Mouse (Mus musculus): ENCODE results near the gene Slc8a1.

Gene Slc8a1

DNA sequence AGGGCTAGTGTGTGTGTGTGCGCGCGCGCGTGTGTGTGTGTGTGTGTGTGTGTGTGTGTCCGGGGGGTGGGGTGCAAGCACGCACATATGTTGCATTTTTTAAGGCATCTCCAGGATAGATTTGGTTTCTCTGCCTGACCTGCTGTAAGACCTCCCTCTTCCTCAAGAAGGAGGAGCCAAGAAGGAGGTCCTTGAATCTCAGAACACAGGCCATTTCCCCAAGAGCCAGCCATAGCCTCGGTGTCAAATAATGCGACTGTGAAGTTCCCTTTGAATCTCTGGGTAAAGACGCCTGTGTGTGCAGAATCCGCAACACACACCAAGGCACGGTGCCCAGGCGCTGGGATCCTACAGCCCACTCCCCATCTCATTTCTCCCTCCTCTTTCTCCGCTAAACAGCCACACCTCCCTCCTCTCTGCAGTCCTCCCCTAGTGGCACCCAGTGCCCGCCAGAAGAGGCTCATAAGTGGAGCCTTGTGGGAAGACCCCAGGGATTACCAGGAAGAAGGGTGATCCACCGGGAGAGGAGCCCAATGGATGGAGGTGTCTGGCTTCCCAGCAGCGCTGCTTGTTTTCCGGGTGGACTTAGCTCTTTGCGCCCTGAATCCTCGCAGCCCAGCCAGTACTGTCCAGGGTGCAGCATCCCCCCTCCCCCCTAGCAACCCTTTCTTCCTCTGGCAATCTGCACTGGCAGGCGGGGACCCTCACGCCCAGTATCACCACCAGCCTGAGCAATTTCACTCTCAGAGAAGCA, 68.9 kb downstream of the Slc8a1 start:
- no peak for DNase-seq (ENCODE audit: low read depth)

DNA sequence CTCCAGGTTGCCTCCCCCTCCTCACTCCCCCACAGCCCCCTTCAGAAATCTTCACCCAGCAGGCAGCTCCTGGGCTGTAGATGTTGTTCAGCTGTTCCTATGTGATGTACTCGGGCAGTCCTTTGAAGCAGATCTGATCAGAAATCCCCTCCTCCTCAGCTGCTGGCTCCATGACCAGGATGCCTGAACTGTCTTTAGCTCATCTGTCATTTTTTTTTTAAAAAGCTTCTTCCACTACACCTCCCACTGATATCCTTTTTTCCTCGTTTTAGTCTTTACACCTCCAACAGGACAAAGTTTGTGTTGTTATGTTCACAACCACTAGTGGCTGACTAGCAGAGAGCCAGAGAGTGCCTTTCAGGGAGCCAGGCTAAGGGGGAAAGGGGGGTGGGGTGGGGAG, 69.7 kb downstream of the Slc8a1 start:
- no peak for DNase-seq (ENCODE audit: low read depth)

DNA sequence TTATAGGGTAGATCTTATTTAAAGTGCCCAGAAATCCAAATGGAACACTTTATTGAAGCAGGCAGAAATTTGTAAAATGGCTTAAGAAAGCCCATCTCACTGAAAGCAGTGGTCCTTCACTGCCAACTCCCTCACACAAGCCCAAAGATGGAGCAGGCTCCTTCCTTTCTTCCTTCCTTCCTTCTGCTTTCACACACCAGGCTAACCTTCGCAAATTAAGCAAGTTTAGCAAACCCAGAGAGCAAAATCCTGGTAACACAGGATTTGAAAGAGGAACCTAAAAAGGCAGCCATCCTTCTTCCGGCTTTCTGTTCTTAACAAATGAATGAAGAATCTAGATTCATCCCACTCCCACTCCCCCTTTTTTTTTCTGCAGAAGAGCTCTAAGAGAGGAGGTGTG, 70.2 kb downstream of the Slc8a1 start:
- DNase-seq (ENCODE audit: low read depth), result no peak

DNA sequence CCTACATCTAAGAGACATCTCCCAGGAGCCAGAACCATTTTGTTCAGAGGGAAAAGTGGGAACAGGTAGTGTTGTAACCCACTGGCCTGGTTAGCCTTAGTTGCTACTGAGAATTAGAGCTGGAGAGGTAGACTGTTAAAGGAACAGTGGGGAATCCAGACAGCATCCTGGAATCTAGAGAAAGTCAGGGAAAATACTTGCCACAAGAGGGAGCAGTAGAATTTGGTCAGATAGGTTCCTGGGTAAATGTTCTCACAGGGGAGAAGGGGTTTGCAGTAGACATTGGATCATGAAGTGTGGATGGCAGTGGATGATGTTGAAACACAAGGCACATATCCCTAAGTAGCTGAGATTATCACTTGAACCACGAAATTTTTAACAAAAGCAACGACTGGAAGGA, 71.6 kb downstream of the Slc8a1 start:
- DNase-seq (ENCODE audit: low read depth), result no peak

DNA sequence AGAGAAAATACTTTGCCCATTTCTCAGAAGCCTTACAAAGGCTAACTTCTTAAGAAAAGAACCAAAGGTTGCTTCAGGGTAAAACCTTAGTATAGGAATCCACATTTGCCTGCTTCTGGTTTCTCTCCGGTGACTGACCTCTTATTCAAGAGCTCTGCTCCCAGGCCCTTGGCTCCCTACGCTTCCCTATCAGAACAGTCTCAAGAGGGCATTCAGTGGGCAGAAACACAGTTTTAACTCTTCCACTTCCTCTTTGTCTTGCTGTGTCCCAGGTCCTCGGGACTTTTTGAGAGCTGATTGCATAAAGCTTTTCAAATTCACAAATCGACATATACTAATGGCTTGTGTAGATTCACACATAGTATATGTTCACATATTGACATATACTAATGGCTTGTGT, 73.3 kb downstream of the Slc8a1 start:
- DNase-seq (ENCODE audit: low read depth), result no peak

DNA sequence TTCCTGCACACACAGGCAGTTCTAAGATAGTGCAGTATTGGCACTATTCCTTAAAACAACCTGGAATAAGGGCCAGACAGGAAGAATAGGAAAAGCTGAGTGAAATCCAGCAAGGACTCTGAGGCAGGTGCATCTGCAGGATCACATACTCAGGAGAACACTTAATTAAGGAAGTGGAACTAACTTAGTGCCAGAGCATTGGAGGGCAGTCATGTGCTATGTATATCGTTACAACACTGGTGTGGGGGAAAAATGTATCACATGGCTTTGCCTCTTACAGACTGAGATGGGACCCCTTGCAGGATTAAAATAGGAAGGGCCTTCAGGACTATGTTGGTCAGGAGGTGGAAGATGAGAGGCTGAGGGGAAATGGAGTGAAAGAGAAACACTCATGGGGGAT, 80.3 kb downstream of the Slc8a1 start:
- DNase-seq (ENCODE audit: low read depth), result no peak

DNA sequence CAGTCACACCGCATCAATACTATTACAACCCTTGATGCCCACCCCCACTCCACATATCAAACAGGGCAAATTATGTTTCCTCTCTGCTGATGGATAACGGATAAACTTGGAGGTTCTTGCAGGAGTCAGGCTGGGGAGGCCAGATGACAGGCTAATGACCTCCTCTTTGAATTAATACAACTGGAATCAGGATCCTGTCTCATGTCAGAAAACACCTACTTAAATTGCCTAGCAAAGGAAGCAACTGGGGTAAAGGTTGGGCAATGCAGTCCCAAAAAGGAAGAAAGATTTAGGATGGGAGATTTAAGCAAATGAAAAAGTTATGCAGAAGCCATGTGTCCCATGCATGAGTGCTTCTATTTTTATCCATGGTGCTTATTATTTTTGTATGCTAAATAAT, 83.6 kb downstream of the Slc8a1 start:
- DNase-seq (ENCODE audit: low read depth), result no peak

DNA sequence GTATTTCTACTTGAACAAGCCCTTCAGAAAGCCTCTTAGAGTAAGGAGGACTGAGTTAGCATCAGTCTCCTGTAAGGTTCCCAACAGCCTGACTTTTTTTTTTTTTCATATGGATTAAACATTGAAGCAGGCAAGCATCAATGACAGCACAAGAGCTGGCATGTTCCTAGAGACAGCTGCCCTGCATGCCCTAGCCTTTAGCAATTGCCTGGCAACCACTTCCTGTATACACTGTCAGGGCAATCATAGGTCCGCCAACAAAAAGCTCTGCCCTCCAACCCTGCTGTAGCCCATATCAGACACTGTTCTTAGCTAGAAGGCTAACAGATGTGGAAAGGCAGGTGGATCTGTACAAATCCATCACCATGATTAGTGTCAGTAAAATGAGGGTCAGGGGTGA, 85.2 kb downstream of the Slc8a1 start:
- DNase-seq (ENCODE audit: low read depth), result no peak

DNA sequence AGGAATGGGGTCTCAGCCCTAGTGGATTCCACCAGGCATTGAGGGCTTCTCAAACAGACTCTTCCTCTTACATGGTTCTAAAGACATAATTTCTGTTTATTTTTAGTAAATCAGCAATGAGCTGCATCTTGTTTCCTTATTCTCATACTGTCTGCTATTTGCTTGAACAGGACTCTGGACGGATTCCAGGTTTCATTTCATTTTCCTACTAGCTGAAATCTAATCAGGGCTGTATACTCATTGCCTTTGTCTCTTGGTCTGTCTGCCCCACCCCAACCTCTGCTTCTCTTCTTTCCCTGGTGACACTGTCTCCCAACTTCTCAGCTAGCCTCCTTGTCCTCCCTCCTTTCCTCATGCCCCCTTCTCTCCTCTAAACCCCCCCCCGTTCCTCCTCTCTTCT, 101.4 kb downstream of the Slc8a1 start:
- DNase-seq (ENCODE audit: low read depth), result no peak

DNA sequence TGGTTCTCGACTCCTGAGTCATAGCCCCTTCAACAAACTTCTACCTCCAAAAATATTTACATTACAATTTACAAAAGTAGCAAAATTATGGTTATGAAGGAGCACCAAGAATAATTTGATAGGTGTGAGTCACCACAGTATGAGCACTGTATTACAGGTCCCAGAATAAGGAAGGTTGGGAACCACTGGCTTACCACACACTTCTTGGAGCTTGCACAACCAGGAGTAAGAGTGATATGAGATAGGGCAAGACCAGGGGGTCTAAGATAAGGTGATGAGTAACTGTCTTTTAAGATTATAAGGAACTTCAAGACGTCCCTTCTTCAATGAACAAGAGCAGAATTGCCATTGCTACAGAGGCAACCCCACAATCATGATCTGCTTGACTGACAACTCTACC, 107.7 kb downstream of the Slc8a1 start:
- no peak for DNase-seq (ENCODE audit: low read depth)

DNA sequence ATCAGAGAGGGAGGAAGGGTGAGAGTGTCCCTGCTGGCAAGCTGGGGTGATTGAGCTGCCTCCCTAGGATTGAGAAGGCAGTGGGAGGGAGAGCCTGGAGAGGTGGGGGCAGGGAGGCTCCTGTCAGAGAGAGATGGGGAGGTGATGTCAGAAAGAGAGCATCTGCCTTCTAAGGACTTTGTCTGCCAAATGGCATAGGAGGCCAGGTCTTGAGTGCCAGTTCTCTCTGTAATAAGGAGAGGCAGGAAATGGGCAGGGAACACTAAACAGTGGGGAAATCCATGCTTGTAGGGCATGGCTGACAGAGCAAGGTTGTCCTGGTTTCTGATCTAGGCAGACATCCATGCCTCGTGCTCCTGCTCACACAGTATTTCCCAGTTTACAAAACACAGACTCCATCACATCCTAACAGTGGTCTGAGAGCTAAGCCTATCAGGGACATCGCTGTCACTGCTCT, 117.0 kb downstream of the Slc8a1 start:
- DNase-seq (ENCODE audit: low read depth), result no peak

DNA sequence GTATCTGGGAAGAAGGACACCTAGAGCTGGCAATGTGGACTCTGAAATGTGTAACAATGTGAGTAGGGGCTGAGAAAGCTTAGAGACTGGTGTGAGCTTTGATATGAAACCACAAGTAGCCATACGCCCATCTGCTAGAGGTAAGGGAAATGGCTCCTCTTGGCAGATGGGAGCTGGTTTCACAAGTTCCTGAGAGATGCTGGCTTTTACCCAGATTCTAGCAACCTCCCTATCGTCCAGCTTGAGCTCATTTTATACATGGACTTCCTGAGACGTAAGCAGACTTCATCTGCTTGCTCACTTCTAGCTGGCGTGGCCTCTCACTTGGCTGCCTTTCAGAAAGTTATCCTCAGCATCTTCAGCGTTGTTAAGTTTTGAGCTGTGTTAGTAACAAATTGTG, 119.7 kb downstream of the Slc8a1 start:
- no peak for DNase-seq (ENCODE audit: low read depth)

DNA sequence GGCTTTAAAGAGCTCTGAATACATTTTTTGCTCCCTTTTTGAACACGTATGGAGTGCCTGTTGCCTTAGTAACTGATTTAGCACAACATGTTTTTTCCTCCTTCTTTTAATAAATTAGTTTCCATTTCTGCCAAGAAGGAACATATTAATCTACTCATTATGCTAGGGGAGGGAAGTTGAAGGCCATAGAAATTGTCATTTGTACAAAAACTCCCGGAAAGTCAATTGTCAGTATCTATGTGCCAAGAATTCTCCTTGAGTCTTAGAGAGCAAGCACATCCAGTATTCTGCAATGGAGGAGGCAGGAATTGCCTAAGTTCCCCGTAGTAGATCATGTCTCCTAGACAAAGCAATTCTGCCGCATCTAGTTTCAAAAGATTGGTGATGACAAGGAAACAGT, 121.9 kb downstream of the Slc8a1 start:
- no peak for DNase-seq (ENCODE audit: low read depth)

DNA sequence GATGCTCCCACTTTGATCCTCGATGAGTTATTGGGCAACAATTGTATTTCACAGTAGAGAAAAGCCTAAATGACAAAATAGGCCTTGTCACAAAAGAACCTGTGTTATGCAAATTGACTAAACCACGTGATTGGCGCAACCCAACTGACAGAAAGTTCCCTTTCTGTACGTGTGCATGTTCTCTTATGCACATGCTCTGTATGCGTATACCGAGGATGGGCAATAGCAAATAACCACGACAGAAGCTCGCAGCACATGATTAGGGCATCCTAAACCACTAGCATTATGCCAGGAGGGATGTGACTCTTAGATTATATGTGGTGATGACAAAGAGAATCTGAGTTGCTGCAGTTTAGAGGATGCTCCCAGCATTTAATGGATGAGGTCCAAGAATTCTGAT, 122.8 kb downstream of the Slc8a1 start:
- no peak for DNase-seq (ENCODE audit: low read depth)

DNA sequence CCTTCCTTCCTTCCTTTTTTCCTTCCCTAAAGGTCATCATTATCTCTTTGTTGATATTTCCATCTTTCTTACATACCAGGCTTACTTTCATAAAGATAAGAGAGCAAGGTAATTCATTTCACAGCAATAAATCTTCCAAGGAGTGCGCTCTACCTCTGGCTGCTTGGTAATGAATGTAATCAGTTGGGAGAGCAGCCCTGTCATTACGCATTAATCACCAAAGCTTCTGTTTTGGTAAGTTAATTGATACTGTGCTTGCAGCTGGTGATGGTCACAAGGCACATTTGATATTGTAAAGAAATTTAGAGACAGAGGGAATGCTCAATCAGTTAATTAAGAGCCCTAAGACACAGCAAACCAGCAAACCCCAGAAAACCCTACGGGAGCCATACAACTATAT, 130.7 kb downstream of the Slc8a1 start:
- DNase-seq (ENCODE audit: low read depth), result no peak

DNA sequence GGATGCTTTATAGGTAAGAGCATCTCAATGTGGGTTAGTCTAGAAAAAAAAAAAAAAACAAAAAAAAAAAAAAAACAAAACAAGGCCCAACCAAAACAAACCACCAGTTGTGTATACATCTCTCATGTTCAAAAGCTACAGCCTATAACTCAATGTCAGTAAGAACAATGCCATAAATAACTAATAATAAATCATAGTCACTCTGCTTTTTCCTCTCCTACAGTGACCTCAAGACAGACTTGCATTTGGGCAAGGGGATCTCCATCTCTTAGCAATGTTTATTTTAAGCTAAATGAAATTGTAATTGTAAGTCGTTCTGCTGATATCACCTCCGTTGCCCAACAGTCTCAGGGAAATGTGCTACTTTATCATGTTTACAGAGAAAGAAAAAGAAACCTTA, 132.1 kb downstream of the Slc8a1 start:
- DNase-seq (ENCODE audit: low read depth), result no peak

DNA sequence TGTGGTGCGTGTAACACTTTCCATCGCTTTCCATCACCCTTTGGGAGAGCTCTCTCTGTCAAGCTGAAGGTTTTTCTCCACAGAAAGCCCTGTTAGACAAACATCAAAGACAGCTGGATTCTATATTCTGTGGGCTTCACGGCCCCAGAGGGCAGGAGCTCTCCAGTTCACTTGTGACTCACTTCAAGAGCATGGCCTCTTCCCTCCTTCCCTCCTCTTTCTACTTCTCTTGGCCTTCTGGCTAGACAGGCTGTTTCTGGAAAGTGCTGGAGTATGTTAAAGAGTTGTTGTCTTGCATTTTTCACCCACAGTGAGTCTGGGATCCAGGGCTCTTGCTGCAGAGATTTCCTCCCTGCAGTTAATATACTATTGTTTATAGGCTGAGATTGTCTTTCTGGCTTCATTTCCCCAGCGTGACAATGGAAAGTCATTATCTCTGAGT, 132.9 kb downstream of the Slc8a1 start:
- DNase-seq (ENCODE audit: low read depth), result no peak

DNA sequence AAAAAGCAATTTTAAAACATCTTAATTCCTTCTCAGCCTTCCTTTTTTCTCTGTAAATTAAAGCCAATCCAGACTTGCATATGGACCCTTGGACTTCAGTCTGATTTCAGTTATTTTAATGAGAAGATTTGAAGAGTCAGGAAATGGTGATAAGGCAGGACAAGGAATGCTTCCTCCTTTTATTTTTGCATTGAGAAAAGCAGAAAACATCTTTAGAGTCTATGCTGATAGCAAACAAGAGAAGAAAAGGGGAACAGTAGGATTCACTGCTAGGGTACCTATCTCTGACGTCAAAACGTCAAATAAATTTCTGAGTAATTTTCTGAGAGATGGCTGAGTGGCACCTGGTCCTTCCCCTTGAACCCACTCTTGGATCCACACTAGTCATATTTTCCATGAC, 139.1 kb downstream of the Slc8a1 start:
- DNase-seq (ENCODE audit: low read depth), result no peak

DNA sequence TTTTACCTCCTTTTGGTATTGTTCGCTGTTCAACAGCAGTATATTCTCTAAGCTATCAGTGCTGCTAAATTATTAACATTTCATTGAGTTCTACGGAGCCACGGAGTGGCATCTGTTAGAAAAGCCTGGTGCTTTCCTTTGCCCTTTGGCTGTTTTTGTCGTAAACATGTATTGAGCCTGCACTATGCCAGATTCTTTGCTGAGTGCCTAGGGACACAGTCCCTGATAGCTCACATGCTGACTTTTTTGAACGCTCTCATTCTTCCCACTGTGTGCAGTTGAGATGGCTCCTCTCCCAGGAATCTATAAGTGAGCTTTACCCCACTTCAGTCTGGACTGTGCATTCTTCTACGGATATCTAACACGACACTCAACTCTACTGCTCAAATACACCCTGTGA, 148.4 kb downstream of the Slc8a1 start:
- DNase-seq (ENCODE audit: low read depth), result no peak

DNA sequence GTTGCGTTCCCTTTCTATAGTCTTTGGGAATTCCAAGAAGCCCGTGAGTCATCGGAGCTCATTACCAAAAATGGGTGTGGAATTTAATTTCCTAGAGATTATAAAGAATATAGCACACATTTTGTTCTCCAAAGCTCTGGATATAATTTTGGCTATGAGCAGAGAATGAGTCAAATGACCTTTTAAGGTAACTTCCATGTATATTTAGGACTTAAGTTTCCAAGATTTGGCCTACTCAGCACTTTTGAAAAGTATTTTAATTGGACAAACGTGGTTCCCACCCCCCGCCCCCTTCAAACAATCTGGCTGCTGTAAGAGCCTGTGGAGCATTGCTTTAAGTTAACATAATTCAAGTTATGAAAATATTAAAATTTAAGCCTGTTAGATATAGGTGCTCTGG, 151.4 kb downstream of the Slc8a1 start:
- DNase-seq (ENCODE audit: low read depth), result no peak

DNA sequence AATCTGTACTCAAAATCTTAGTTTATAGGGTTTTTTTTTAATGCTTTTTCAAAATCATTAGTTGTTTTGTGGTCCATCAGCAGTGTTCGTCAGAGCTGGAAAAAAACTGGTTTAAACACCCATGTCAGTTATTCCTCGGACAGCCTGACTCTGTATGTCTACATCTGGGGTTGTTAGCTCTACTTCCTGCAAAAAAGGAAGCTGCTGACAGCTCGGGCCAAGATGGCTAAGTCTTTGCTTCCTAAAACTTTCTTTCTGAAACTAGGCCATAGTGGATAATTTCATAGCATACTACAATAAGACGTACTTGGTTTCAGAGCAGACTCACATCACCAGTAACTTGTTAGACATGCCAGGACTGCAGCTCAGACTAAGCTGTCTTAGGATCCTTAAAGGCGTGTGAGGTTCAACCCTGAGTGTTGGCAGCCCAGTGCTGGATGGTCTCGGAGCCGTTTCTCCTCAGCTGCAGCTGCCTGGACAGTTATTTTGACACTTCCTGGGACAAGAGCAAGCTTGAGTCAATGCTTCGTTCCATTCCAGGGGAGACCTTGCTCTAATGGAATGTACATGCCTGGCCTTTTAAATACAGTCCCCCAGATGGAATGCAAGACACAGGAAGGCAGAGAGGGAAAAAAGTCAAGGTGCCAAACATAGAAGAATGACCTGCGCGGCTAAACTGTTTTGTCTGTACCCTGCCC, 158.3 kb downstream of the Slc8a1 start:
- no peak for DNase-seq (ENCODE audit: low read depth)

DNA sequence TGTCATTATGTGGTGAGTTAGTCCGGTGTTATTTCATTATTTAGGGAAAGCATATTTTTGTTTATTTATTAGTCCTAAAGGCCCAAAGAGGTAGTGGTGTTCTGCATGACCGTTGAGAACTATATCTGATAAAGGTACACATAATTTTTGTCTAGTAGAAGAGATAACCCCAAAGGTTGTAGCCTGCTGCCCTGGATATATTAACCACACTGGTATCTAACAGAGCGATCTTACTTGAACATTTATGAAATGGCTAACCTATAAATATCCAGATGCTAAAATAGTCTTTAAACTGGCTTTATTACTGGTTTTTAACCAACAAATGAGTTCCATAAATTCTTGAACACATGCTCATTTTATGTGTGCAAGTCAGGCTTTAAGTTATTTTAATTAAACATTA, 161.3 kb downstream of the Slc8a1 start:
- DNase-seq (ENCODE audit: low read depth), result no peak

DNA sequence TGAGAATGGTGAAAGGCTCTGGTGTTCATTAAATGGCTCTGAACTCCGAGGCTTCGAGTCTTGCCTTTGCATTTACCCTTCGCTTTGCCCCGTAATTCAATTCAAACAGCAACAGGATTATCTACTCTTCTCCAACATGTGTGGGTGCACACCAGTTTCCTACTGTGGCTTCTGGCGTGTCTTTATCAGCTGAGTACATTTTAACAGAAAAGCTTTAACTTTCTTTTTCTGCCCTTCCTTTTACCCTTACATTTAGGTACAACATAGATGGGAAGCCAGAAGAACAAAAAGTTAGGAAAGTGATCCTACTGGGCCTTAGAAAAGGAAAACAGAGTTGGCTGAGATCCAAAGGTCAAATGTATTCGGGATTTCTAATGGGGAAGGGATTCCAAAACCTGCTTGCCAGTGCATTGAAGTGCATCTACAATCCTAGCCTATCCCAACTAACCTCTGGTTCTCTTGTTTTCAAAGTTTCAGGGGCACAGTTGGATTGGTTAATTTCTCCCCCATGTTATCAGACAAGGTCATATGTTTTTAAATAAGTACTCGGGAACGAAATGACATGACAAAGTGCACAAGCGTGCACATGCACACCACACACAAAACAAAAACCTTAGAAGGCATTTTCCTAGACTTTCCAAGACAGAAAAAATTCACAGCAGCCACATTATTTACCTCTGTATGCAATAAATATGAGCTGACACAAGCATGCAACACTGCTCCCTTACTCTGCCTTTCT, 172.4 kb downstream of the Slc8a1 start:
- DNase-seq (ENCODE audit: low read depth), result no peak
